Mouse (Mus musculus): ENCODE results near the gene Cisd1.

Cisd1 gene

GRCm38 (mm10) chr10:71326789-71327188, 18.0 kb downstream of the Cisd1 start:
- peak; percentile 49 for DNase-seq (ENCODE audit: low spot score)

GRCm38 (mm10) chr10:71326123-71326522, 18.6 kb downstream of the Cisd1 start:
- DNase-seq (ENCODE audit: low spot score): no peak

DNA sequence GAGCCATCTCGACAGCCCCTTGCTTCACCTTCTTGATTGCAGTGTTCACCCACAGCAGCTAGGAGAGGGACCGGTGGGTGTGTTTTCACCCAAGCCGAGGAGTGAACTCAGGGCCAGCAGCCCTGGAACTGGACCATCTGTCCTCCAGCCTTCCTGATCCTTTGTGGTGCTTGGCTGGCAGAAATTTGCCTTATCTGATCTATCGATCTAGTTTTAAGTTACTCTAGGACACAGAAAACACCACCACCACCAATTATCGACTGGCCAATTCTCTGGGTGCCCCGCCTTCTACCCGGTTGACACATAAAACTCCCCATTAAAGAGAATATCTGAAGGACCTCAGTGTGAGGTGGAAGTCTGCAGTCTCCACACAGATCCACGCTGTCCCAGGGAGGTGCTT, 21.1 kb downstream of the Cisd1 start:
- DNase-seq (ENCODE audit: low spot score): no peak

DNA sequence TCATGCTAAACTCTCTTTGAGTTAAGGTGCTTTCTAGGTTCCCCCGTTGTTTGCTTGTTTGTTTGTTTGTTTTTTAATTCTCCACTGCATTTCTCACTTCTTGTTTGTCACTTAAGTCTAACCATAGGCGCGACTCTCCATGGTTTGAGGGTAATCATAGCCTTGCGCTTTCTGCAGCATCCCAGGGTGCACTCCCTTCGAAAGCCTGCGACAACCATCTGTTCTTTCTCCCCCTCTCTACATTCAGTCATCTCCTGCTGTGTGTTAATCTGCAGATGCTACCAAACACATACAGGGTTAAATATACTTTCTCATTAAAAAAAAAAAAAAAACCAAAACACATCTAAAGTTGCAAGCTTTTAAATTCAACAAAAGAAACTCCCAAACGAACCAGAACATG, 28.3 kb downstream of the Cisd1 start:
- no peak for DNase-seq (ENCODE audit: low spot score)

DNA sequence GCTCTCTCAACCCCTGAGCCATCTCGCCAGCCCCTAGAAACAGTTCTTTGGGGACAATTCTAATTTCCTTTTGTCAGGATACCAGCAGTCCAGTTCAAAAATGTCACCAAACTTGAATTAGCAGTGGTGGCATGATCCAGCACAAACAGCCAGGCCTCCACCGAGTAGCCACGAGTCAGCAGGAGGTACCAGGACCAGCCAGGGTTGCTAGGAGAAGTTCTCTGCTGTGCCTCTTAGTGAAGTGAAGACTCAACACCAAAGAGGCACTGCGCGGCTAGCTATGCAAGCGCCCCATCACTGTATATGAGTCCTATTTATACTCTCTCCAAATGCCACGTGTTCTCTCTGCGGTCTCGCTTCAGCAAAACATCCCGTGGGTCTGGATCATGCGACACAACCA, 28.7 kb downstream of the Cisd1 start:
- DNase-seq (ENCODE audit: low spot score): no peak

DNA sequence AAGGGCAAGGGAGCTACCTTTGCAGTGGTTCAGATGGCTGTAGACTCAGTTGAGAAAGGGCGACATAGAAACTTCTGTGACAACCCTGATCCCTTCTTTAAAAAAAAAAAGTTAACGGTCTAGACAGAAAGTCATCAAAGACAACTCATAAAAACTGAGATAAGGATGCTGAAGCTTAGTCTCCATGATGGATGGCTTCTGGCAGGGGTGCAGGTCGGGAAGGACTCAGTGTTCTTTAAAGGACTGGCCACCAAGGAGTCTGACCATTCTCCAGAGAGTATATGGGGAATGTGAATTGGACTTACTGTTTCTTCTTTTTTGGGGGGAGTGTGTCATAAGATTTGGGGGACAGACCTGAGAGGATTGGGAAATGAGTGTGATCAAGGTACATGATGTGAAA, 30.2 kb downstream of the Cisd1 start:
- no peak for DNase-seq (ENCODE audit: low spot score)

DNA sequence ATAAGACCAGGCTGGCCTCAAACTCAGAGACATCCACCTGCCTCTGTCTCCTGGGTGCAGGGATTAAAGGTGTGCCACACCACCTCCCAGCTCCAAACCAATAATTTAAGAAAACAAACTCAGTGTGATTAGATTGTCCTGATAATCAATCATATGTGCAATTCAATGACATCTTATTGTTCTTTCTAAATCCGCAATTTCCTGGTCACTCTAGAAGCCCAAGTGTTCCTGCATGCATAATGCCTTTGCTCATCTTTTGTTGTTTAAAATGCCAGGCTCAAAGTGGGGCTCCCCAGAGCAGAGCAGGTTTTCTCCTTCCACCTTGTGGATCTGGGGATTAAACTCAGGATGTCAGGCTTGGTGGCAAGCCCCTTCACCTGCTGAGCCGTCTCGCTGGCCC, 34.5 kb downstream of the Cisd1 start:
- no peak for DNase-seq (ENCODE audit: low spot score)

DNA sequence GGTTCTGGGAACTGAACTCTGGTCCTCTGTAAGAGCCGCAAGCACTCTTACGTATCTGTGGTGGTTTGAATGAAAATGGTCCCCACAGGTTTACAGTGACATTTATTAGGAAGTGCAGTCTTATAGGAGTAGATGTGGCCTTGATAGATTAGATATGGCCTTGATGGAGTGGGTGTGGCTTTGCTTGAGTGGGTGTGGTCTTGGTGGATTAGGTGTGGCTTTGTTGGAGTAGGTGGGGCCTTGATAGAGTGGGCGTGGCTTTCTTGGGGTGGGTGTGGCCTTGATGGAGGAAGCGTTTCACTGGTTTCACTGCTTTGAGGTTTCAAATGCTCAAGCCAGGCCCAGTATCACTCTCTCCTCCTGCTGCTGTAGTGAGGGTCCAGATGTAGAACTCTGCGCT, 36.6 kb downstream of the Cisd1 start:
- no peak for DNase-seq (ENCODE audit: low spot score)

DNA sequence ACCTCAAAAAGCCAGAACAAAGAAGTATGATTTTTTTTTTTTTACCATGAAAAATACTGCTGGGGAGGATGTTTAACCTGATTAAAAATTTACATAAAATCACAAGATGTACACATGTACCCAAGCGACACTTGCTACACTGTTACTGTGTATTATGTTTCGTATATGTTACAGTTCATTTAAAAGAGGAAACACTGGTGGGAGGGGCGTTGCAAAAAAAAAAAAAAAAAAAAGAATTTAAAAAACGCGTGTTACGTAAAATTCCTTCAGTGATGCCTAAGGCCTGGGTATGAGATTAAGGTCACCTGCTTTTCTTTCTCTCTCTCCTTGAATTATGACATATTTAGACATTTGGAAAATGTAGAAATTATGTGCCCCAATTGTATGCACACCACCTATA, 38.0 kb downstream of the Cisd1 start:
- no peak for DNase-seq (ENCODE audit: low spot score)

- DNase-seq (ENCODE audit: low spot score): no peak
These were observed 38.6 kb downstream of the Cisd1 start for GRCm38 (mm10) chr10:71306190-71306589.

DNA sequence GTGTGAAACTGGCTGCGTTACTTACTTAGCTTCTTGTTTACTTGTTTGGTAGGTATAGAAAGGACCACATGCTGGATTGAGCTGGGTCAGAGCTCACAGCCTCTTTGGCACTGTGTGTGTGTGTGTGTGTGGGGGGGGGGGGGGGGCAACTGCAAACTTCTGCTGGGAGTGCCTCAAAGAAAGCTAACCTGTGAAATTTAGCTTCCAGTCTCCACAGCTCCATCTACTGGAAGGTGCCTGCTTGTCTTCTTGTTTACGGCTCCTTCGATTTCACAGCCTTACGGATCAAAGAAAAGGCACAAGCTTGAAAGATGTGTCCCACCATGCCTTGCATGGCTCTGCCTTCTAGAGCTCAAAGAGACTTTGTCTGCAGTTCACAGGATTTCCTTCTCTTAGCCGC, 42.3 kb downstream of the Cisd1 start:
- DNase-seq (ENCODE audit: low spot score): no peak

GRCm38 (mm10) chr10:71300161-71300560, 44.6 kb downstream of the Cisd1 start:
- DNase-seq (ENCODE audit: low spot score): no peak

- DNase-seq (ENCODE audit: low spot score): no peak
These were observed 51.5 kb downstream of the Cisd1 start for GRCm38 (mm10) chr10:71293245-71293644.

GRCm38 (mm10) chr10:71292254-71292653, 52.5 kb downstream of the Cisd1 start:
- no peak for DNase-seq (ENCODE audit: low spot score)

- no peak for DNase-seq (ENCODE audit: low spot score)
These were observed 53.0 kb downstream of the Cisd1 start for GRCm38 (mm10) chr10:71291801-71292200.

- DNase-seq (ENCODE audit: low spot score): no peak
These were observed 53.5 kb downstream of the Cisd1 start for GRCm38 (mm10) chr10:71291179-71291661.

DNA sequence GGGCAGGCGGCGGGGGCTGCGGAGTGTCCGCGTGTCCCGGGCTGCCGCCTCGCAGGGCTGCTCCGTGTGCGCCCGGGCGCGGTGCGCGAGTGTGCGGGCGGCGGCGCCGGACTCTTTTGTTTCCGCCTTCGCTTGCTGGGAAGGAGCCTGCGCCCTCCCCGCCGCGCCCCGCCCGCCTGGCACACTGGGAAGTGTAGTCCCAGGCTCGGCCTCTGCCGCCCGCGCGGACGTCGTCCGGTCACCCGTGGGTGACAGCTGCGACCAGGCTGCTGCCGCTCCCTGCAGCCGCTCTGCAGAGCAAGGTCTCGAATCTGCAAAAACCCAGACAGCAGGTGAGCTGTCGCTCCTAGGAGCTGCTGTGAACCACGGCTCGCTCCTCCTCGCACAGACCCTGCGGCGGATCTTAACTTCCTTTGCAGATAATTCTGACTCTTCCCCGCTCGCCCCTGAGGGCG, 59.6 kb downstream of the Cisd1 start, which contains the start of gene Ube2d1:
Gene Ube2d1, minus strand, starts transcription at position 137 of the 455 bp plus-strand sequence.
- peak; percentile 68 for DNase-seq (ENCODE audit: low spot score)

- no peak for DNase-seq (ENCODE audit: low spot score)
These were observed 60.1 kb downstream of the Cisd1 start for GRCm38 (mm10) chr10:71284511-71285125.

- no peak for DNase-seq (ENCODE audit: low spot score)
These were observed 60.6 kb downstream of the Cisd1 start for GRCm38 (mm10) chr10:71284131-71284510.
